44 mouse cellular contexts compared by ENCODE assay signal in the genomic region with DNA sequence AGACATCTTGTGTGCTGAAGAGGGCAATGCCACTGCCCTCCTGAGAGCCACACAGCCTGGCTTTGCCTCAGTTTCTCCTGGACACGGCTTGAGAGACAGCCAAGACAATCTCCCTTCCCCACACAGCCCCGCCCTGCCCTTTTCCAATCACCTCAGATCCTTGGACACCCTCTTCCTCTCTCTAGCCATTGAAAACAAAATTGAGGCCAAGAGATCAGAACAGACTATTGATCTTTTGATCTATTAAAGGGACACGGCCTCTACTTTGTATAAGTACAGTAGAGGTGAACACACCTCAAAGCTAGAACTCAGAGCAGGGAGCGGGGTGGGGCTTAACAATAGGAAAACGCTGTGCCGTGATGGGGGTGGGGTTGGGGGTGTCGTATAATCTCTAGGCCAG. TPM values are rescaled to one million over a fixed set of nuclear protein-coding genes. Genes with fewer than 3 reads are reported as not detected.
"Had no signal": no experiment of that assay in that cellular context is flagged by ENCODE, and none has a peak within 500 bp of the region (broad histone marks: within the 10 kb centered on the region; RNA-seq: fewer than 3 reads in every experiment).

No protein-coding gene starts in this region.

- H3K36me3 ChIP-seq: heart, embryonic 10.5 days; heart, embryonic 12.5 days; heart, embryonic 13.5 days; heart, embryonic 15.5 days; hindbrain, embryonic 10.5 days; hindbrain, embryonic 12.5 days; hindbrain, embryonic 13.5 days; hindbrain, embryonic 15.5 days; intestine, embryonic 15.5 days; kidney, embryonic 15.5 days had no signal

- H3K4me1 ChIP-seq: hindbrain, embryonic 12.5 days; hindbrain, embryonic 15.5 days; intestine, embryonic 15.5 days; kidney, embryonic 15.5 days had no signal

- H3K9ac ChIP-seq: heart, embryonic 12.5 days; heart, embryonic 13.5 days; heart, embryonic 15.5 days; hindbrain, embryonic 12.5 days; hindbrain, embryonic 13.5 days; hindbrain, embryonic 14.5 days; hindbrain, embryonic 15.5 days; intestine, embryonic 15.5 days; kidney, embryonic 15.5 days had no signal

- DNase-seq: heart, adult 2 months; heart, postnatal 10 days; heart, postnatal 14 days; heart, postnatal 36 days; heart, postnatal 4 days; kidney, adult 11 months; kidney, adult 18-20 months; kidney, adult 2 months; kidney, adult 8-10 months; kidney, adult 9 months; kidney, postnatal 10 days; kidney, postnatal 14 days; kidney, postnatal 25 days; kidney, postnatal 36 days had no signal

- H3K27ac ChIP-seq: heart, embryonic 10.5 days; heart, embryonic 13.5 days; heart, embryonic 15.5 days; hindbrain, embryonic 12.5 days; hindbrain, embryonic 13.5 days; hindbrain, embryonic 14.5 days; hindbrain, embryonic 15.5 days; hindbrain, postnatal 0 days; intestine, embryonic 15.5 days; kidney, embryonic 15.5 days; kidney, postnatal 0 days; layer of hippocampus, adult 2 months had no signal

- H3K9me3 ChIP-seq: heart, embryonic 10.5 days; heart, embryonic 12.5 days; heart, embryonic 13.5 days; heart, embryonic 15.5 days; hindbrain, embryonic 10.5 days; hindbrain, embryonic 12.5 days; hindbrain, embryonic 13.5 days; hindbrain, embryonic 15.5 days; intestine, embryonic 15.5 days; kidney, embryonic 15.5 days had no signal

- H3K4me2 ChIP-seq: heart, embryonic 11.5 days; heart, embryonic 12.5 days; heart, embryonic 13.5 days; heart, embryonic 15.5 days; hindbrain, embryonic 12.5 days; hindbrain, embryonic 13.5 days; hindbrain, embryonic 14.5 days; hindbrain, embryonic 15.5 days; intestine, embryonic 15.5 days; kidney, embryonic 15.5 days had no signal

- H3K4me3 ChIP-seq: heart, adult 2 months; heart, embryonic 10.5 days; heart, embryonic 12.5 days; heart, embryonic 13.5 days; heart, embryonic 15.5 days; hindbrain, embryonic 10.5 days; hindbrain, embryonic 12.5 days; hindbrain, embryonic 13.5 days; hindbrain, embryonic 15.5 days; intestine, embryonic 15.5 days; kidney, embryonic 15.5 days; layer of hippocampus, adult 2 months had no signal

- ATAC-seq: hindbrain, embryonic 16.5 days; hindbrain, postnatal 0 days; inflammation-experienced regulatory T-cells, adult 6 months; intestine, embryonic 15.5 days; intestine, embryonic 16.5 days; intestine, postnatal 0 days had no signal

- H3K27me3 ChIP-seq: intestine, embryonic 15.5 days had no signal

RNA-seq across cellular contexts. Expression of gene Cpn2, which starts 8.9 kb away (rescaled TPM):
- total RNA-seq: heart, postnatal 4 days; hematopoietic stem cell, adult 5-6 weeks; layer of hippocampus, adult 18-20 months; layer of hippocampus, adult 2 months; layer of hippocampus, adult 8-10 months; layer of hippocampus, postnatal 10 days; layer of hippocampus, postnatal 14 days; layer of hippocampus, postnatal 25 days had no signal
- polyA plus RNA-seq: heart, embryonic 11.5 days; heart, embryonic 12.5 days; heart, embryonic 13.5 days; heart, embryonic 14.5 days; heart, embryonic 15.5 days; heart, embryonic 16.5 days; hindbrain, embryonic 10.5 days; hindbrain, embryonic 11.5 days; hindbrain, embryonic 12.5 days; hindbrain, embryonic 13.5 days; hindbrain, embryonic 14.5 days; hindbrain, embryonic 15.5 days; hindbrain, embryonic 16.5 days; hindbrain, postnatal 0 days; inflammation-experienced regulatory T-cells, adult 6 months; kidney, embryonic 14.5 days; kidney, embryonic 16.5 days; kidney, postnatal 0 days had no signal

RNA-seq across cellular contexts. Expression of gene Lrrc15, which starts 24.6 kb away (rescaled TPM):
- total RNA-seq: hematopoietic stem cell, adult 5-6 weeks had no signal
- polyA plus RNA-seq: kidney, adult 2 months had no signal

RNA-seq across cellular contexts. Expression of gene Gp5, which starts 52.1 kb away (rescaled TPM):
- polyA plus RNA-seq: inflammation-experienced regulatory T-cells, adult 6 months had no signal
